Mouse (Mus musculus) layer of hippocampus, adult 18-20 months (tissue): ENCODE measurements around the gene Pms2. TPM values are rescaled to one million over a fixed set of nuclear protein-coding genes. Genes with fewer than 3 reads are reported as not detected.
A peak's percentile ranks its signal among the peaks of the same experiment; 100 is the strongest.

ENCODE experiments used
- DNase-seq, 2 experiments: peaks; one replicate each; pipeline ENCODE4 v3.0.0; 2022; ENCODE audit warnings: low spot score in 2 of 2
- total RNA-seq, 2 experiments: library from RNA; stranded (reverse); gene quantifications; 2 replicates each; pipeline ENCODE4 v1.2.3; 2021

The Pms2 gene
- total RNA-seq, 2 experiments from 2014 or later, result 13.5 to 14.0 TPM

DNA sequence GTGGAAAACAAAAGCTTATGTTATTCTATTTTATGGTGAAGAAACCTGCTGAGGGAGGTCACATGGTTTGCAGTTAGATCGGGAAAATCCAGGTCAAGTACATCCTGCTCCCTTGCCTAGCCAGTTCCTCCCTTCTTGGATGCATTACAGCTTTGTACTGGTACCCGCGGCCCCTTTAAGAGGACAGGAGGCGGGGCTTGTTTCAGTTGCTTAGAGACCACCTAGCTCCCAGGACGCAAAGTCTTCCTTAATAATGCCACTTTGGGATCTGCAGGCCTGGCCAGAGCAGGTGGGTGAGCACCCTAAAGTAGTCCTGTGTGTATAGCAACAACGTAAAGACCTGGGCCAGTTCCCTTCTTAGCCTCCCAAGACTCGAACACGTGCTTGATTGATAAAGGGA, 23.1 kb downstream of the Pms2 start, which contains the start of gene Rsph10b:
TSS of gene Rsph10b (plus strand) at position 205 of the 400 bp plus-strand sequence.
- peak in 1 of 2 experiments; percentile 30 for DNase-seq

DNA sequence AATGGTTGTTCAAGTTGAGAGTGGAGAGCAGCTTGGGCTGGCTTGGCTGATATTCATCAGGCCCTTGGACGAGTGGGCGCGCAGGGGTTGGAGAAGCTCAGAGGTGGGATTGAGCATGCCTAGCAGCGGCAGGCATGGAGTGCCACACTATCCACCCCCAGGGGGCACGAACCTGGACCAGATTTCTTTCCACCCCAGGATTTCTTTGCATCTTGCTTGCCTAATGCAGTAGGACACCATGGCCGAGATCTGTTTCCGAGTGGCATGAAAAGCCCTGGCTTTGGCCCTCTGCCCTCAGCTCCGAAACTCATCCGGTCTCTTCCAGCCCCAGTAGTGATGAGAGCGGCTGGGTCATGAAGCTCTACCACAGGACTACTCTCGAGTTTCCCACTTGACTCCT, 23.6 kb downstream of the Pms2 start:
- DNase-seq, result no peak

DNA sequence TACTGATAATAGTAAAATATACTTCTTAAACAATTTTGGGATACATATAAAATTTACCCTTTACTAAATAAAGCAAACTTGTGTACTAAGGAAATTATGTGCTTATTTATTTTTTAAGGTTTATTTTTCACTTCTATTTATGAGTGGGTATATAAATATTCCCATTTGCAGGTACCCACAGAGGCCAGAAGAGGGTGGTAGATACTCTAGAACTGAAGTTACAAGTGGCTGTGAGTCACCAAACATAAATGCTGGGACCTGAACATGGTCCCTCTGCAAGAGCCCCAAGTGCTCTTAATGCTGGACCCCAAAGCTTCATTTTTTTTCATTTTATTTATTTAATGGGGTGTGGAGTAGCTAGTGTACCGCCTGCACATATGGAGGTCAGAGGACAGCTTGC, 24.1 kb downstream of the Pms2 start:
- DNase-seq, result no peak

DNA sequence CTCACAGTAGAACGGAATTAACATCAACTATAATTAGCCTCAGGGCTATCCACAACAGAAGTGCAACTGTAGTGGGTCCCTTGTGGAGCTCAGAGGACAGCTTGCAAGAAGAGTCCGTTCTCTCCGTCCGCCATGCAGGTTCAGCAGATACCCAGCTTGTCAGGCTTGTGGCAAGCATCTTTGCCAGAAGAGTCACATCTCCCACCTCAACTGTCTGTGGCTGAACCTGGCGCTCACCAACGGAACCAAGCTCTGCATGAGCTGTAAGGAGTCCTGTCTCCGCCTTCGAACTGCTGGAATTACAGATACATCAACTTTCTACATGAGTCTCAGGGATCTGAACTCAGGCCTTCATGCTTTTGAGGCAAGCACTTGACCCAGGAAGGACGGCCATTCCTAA, 26.4 kb downstream of the Pms2 start:
- DNase-seq, result no peak

DNA sequence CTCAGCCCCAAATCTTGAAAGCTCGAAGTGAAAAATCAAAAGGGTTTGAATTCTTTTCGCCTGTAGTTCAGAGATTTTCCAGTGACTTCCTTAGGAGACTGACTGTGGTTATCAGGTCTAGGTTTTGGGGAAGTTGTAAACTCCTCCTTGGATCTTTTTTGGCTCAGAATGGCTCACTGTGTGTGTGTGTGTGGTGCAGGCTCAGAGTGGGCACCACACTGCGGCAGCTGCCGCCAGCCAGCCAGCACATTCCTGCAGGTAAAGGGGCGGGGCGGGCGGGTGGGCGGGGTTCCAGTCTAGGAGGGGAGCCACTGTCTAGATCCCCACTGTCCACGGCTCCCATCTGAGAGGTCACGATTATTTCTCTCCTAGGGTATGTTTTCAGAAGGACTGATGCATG, 31.8 kb downstream of the Pms2 start:
- DNase-seq, result no peak

DNA sequence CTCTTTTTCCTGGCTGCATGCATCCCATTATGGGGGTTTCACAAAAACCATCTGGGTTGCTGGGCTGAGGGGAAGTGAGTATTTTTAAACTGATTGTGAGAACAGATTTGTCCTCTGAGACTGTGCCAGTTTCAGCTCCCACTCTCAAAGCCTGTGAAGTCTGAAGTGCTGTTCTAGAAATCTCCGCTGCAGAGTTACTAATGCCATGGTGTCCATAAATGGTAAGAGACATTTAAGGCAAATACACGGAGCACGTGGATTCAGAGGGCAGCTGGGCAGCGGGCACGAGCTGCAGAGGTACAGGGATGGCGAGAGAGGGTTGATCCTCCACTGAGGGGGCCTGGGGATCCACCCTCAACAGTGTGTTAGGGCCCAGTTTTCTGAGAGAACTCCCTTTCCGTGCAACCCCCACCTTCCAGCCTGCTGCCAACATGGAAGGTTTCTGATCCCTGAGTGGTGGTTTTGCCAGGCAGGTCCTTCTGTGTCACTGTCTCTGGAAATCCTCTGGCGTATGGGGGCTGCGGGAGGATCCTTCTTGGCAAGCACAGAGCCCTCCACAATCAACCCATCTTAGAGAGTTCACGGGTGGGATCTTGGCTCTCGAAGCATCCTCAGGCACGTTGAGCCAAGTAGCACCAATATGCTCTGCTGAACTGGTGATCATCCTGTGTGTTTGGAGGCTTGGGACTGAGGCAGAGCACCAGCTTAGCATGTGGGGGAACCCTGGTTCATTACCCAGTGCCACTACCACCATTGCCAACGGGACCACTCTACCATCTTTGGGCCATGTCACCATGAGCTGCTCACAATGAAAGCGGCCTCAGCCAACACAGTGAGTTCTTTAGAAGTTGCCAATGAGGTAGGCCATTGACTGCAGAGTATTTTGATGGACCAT, 33.7 kb downstream of the Pms2 start:
- DNase-seq, result peak; percentile 87 to 93

DNA sequence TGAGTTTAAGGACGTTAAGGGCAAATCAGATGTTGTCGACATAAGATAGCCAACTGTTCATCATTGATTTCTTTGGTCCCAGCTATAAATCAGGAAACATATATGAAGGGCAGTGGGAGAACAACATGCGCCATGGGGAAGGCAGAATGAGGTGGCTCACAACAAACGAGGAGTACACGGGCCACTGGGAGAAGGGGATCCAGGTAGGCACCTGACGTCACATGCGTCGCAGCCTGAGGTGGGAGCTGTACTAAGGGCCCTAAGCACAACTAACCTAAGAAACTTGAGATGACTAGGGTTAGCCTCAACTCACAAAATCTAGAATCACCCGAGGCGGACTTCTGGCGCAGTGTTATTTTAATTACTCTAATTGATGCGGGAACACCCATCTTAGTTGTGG, 38.6 kb downstream of the Pms2 start:
- no peak for DNase-seq

DNA sequence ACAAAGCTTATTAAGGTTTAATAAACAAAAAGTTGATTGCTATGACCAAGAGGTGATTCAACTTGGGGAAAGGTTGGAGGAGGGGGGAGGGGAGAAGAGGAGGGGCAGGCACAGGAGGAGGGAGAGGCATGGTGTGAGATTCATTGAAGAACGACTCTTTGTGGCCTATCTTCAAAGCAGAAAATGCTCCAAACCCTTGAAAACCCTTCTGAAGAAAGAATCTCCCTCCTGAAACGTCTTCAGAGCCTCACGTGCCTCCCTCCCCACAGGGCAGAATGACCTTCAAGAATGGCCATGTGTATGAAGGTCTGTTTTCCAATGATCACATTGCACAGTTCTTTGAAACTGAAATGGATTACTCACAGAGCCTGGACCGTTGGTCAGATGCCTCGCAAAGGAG, 40.3 kb downstream of the Pms2 start:
- no peak for DNase-seq

DNA sequence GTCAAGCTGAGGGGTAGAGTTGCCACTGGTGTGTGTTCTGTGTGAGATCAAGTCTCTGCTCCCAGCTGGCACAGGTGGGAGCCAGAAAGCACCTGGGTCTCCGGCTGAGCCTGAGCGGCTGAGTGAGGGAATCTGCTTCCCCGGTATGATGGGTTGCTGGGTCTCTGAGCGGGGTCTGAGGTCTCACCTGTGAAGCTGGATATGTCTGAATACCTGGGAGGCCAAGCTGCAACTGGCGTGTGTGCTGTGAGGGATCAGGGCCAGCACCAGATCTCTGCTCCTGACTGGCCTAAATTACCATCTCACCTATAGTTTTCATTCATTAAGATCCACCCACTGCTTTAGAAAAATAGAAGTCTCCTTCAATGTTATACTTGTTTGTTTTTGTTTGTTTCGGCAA, 47.3 kb downstream of the Pms2 start:
- DNase-seq, result no peak

DNA sequence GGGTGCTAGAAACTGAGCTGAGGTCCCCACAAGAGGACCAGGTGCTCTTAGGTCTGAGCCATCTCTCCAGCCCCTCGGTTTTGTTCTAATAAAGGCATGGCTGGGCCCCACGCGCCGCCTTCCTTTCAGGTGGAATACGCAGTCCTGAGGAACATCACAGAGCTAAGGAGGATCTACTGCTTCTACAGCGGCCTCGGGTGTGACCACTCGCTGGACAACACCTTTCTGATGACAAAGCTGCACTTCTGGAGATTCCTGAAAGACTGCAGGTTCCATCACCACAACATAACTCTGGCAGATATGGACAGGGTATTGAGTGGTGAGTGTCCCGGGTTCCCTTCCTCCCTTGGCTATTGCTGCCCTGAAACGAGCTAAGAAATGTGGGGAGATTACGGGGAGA, 49.8 kb downstream of the Pms2 start:
- no peak for DNase-seq

DNA sequence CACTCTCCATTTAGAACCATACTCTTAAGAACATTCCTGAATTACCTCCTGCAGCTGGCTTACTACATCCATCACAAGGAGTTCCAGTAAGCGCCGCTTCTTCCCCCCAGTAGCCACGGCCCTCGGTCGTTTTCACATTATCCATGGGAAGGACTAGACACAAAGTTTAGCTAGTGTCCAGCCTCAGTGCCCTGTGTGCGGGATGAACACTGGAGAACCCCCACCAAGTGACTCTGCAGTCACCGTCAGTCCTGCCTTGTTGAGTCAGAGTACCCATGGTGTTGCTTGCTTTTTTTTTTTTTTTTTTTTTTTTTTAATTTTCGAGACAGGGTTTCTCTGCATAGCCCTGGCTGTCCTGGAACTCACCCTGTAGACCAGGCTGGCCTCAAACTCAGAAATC, 51.4 kb downstream of the Pms2 start:
- no peak for DNase-seq

DNA sequence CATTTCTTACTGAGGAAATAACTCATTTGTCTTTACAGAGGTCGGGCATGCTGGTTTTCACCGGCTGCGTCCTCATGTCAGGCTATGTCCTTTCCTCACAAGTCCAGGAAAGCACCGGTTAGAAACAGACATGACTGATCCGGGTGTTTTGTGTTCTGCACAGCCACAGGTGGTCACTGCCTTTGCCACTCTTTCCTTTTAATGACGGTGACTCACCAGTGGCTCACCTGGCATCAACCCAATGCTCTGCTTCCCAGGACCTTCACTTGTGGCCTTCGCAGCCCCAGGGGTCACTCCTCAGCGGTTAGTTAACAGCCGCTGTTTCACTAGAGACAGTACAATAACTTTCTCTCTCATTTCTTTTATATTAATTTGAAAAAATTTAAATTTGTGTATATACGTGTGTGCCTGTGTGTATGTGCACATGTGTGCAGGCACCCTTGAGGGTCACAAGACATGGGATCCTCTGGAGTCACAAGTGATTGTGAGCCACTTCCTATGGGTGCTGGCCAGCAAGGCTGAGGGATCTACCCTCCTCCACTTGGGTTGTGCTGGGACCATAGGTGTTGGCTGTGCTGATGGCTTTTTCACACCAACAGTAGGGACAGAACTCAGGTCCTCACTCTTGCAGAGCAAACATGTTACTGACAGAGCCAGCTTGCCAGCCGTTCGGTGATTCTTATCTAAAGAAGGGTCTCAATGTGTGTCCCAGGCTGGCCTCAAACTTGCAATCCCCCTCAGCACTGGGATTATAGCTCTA, 56.0 kb downstream of the Pms2 start:
- DNase-seq, result no peak

DNA sequence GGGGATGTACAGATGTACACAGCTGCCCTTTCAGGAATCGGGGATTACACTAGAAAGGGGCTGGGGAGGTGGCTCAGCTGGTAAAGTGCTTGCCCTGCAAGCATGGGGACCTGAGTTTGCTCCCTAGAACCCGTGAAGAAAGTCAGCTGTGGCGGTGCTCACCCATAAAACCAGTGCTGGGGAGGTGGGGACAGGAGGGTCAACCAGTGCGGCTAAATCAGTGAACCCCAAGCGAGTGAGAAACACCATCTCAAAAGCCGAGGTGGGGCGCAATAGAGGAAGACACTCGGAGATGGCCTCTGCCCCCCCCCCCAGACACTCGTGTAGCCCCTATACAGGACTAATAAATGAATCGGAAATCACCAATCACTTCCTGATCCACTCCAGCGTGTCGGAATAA, 56.9 kb downstream of the Pms2 start:
- no peak for DNase-seq

DNA sequence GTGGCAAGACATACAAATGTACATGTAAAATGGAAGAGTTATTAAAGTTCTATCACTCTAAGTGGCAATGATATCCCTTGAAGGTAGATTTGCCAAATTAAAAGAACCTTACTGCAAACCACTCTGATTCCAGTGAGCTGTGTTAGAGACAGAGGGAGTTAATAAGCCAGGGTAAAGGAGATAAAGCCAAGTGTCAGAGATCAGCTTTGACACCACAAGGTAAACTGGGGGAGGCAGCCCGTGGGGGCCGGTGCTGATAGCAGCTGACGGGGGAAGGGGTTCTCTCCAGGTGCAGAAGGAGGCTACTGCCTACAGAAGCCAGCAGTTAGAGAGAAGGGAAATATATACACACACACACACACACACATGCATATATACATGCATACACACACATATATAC, 62.9 kb downstream of the Pms2 start:
- no peak for DNase-seq

DNA sequence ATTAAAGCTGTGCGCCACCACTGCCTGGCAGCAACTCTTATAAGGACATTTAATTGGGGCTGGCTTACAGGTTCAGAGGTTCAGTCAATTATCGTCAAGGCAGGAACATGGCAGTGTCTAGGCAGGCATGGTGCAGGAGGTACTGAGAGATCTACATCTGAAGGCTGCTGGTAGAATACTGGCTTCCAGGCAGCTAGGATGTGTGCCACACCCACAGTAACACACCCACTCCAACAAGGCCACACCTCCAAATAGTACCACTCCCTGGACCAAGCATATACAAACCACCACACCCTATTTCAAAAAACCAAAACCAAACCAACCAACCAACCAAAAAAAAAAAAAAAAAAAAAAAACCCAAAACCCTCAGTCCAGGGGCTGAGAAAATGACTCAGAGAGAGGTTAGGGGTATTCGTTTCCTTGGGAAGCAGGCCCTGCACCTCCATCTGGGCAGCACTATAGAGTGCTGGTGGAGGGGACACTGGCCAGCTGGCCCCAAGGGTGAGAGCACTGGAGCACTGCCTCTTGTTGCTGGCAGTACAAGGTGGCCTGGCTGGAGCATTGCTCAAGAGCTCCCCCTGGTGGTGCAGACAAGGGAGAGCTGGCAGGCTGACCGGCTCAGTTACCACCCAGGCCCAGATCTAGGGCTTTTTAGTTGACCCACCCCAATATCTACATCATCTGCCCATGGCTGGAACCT, 65.3 kb downstream of the Pms2 start:
- DNase-seq, result peak in 1 of 2 experiments; percentile 72

DNA sequence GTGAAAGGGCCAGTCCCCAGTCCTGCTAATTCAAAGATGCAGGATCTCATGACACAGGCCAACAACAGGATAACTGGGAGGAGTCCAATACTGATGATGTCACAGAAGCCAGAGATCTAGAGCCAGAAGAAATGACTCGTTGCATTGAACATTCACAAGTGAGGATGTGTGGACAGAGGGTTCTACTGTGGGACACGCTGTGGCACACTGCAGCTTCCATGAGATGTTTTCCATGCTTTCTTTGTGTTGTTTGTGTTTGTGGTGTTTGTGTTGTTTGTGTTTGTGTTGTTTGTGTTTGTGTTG, 65.8 kb downstream of the Pms2 start:
- DNase-seq, result no peak

DNA sequence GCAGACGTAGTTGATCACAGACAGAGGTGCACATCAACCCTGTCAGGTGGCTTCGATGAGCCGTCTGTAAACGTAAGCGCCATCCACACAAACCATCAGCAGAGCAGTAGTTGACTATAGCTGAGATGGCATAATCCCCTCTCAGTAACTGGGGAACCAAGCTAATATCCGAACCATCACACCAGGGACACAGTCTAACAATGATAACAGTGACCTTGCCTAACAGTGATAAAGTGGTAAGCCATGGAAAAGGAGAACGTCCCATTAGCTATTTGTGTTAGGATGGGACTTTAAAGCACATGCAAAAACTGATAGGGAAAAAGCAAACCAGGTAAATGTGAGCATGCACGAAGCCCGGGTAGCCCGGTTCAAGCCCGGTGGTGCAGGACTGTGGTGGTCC, 66.5 kb downstream of the Pms2 start:
- DNase-seq, result no peak

DNA sequence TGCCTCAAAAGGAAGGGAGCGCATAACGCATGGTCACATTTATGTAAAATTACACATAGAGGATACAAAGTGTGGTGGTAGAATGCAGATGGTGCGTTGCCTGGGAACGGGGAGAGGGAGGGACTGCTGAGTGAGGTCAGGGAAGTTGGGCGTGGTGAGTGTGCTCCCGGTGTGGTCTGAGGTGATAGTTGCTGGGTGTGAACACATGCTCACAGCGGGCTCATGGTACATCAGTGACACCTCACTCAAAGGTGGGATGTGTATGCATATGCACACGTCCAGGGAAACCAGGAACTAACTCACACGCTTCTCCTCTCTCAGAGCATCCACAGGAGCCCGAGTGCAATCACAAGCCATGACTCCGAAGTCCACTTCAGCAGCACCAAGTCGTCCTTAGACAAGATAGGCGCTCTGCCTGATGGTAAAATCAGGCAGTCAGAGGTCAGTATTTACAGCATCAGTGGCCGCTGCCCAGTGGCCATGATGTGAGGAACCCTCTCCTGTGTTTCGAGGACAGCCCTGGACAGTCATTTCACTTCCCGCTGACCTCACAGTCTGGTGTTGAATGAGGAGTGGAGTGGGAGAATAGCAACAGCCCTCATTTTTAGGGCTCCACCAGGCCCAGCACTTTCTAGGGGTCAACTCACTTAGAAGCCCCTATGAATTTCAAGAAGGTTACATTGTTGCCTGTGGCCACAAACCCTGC, 67.1 kb downstream of the Pms2 start:
- DNase-seq, result no peak

DNA sequence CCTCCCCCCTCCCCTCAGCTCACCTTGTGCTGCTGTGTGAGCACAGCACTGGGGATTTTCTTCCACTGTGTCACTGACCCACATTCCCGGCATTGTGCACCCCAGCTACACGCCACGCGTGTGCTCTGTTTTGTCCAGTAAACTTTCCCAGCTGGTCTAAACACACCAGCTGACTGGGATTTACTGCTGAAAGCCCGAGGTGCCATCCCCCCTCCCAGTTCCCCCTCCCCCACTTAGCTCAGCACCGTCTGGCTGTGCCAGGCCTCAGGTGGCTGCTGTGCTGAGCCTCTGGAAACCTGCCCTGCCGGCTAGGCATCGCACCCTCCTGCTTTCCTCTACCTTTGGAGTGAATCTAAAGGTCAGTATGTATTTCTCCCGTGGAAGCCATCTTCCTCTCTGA, 71.1 kb downstream of the Pms2 start:
- no peak for DNase-seq

DNA sequence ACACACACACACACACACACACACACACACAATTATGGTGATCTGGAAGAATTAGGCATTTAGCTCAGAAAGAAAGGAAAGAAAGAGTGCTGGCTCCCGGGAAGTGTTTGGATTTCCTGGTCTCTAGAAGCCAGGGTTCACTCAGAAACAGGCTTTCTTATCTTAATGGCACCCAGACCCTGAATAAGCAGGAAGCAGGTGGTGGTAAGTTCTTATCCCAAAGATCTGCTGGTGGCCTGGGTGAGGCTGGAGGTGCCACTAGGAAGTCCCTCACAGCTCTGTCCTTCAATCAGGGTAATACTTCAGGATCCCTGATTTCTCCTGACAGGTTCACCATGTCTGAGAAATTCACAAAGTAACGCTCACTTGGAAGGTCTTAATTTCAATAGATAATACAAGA, 72.6 kb downstream of the Pms2 start:
- DNase-seq, result no peak
